8 mouse cellular contexts compared by ENCODE assay signal in the genomic region with DNA sequence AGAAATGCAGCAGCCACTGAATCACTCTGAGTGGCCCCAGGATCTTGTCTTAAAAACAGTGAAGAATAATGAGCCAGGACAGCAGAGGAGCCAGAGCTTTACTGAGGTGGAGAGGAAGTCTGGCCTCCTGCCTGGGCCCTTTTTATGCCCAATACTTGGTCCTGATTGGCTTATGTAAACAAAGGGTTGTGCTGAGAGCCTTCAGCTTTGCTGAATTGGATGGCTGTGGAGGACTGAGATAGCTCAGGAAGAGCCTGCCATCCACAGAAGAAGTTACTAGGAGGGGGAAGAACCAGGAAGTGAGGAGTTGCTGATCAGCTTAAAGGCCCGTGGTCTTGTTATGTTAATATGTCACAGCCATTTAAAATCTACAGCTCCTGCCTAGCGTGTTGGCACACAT. TPM values are rescaled to one million over a fixed set of nuclear protein-coding genes. Genes with fewer than 3 reads are reported as not detected.
A peak's percentile ranks its signal among the peaks of the same experiment; 100 is the strongest.
DNase-seq lines count a peak whose midpoint lies in the region; ATAC-seq lines count a peak whose summit lies in the region.

No protein-coding gene starts in this region.

- no peak for DNase-seq in midbrain, embryonic 10.5 days (ENCODE audit: low spot score)
- no peak for DNase-seq in midbrain, embryonic 14.5 days
- DNase-seq in gastrocnemius, postnatal 4 days (ENCODE audit: low spot score in 2 of 2) = no peak
- no peak for DNase-seq in testis, postnatal 14 days (ENCODE audit: low spot score)
- no peak for DNase-seq in embryo, embryonic 10 days (ENCODE audit: low spot score)

- H3K27me3 ChIP-seq in midbrain, embryonic 10.5 days (ENCODE audit: low read depth, poor library complexity, severe bottlenecking) = no peaks in the 10 kb centered on the region
- H3K27me3 ChIP-seq in midbrain, embryonic 14.5 days (ENCODE audit: control insufficient read depth, insufficient read depth, low read length) = no peaks in the 10 kb centered on the region
- no peaks in the 10 kb centered on the region for H3K27me3 ChIP-seq in hindbrain, embryonic 15.5 days
- H3K27me3 ChIP-seq in neural tube, embryonic 15.5 days (replicated peaks) = no peaks in the 10 kb centered on the region

- H3K4me1 ChIP-seq in midbrain, embryonic 10.5 days = peaks cover 28% of the 10 kb centered on the region
- peaks cover 10% of the 10 kb centered on the region for H3K4me1 ChIP-seq in midbrain, embryonic 14.5 days (ENCODE audit: control insufficient read depth, insufficient read depth, low read length)
- peaks cover 10% of the 10 kb centered on the region for H3K4me1 ChIP-seq in hindbrain, embryonic 15.5 days (replicated peaks)
- peaks cover 19% of the 10 kb centered on the region for H3K4me1 ChIP-seq in neural tube, embryonic 15.5 days

- no peak overlapping the region for H3K4me3 ChIP-seq in midbrain, embryonic 10.5 days
- H3K4me3 ChIP-seq in midbrain, embryonic 14.5 days (replicated peaks; ENCODE audit: low read depth, low read length) = no peak overlapping the region
- H3K4me3 ChIP-seq in hindbrain, embryonic 15.5 days = no peak overlapping the region
- H3K4me3 ChIP-seq in neural tube, embryonic 15.5 days (replicated peaks) = no peak overlapping the region

- no peak overlapping the region for H3K9ac ChIP-seq in midbrain, embryonic 14.5 days (replicated peaks; ENCODE audit: low read length)
- H3K9ac ChIP-seq in hindbrain, embryonic 15.5 days = no peak overlapping the region
- no peak overlapping the region for H3K9ac ChIP-seq in neural tube, embryonic 15.5 days (replicated peaks)

- no peak overlapping the region for H3K4me2 ChIP-seq in midbrain, embryonic 14.5 days (ENCODE audit: low read length)
- H3K4me2 ChIP-seq in hindbrain, embryonic 15.5 days = no peak overlapping the region
- H3K4me2 ChIP-seq in neural tube, embryonic 15.5 days = no peak overlapping the region

- WGBS in midbrain, embryonic 10.5 days = 36% methylated on average over 2 of the region's 2 CpGs
- 7% methylated on average over 2 of the region's 2 CpGs for WGBS in midbrain, embryonic 14.5 days
- WGBS in hindbrain, embryonic 15.5 days = 16% methylated on average over 2 of the region's 2 CpGs
- WGBS in neural tube, embryonic 15.5 days = 10% methylated on average over 2 of the region's 2 CpGs

- H3K27ac ChIP-seq in midbrain, embryonic 10.5 days (replicated peaks) = peak overlapping the region; percentile 14; the same call in 1 of the 2 replicates
- no peak overlapping the region for H3K27ac ChIP-seq in midbrain, embryonic 14.5 days (replicated peaks; ENCODE audit: low read depth, low read length)
- peak overlapping the region; percentile 38; the same call in 1 of the 2 replicates for H3K27ac ChIP-seq in hindbrain, embryonic 15.5 days (replicated peaks)
- H3K27ac ChIP-seq in neural tube, embryonic 15.5 days (replicated peaks) = peak overlapping the region; percentile 28

- H3K9me3 ChIP-seq in midbrain, embryonic 10.5 days (replicated peaks) = no peaks in the 10 kb centered on the region
- H3K9me3 ChIP-seq in midbrain, embryonic 14.5 days (ENCODE audit: control insufficient read depth, low read length) = no peaks in the 10 kb centered on the region
- no peaks in the 10 kb centered on the region for H3K9me3 ChIP-seq in hindbrain, embryonic 15.5 days
- H3K9me3 ChIP-seq in neural tube, embryonic 15.5 days (replicated peaks) = no peaks in the 10 kb centered on the region

- H3K36me3 ChIP-seq in midbrain, embryonic 10.5 days = peaks cover 8% of the 10 kb centered on the region
- H3K36me3 ChIP-seq in midbrain, embryonic 14.5 days (ENCODE audit: control insufficient read depth, insufficient read depth, low read length) = no peaks in the 10 kb centered on the region
- no peaks in the 10 kb centered on the region for H3K36me3 ChIP-seq in hindbrain, embryonic 15.5 days
- H3K36me3 ChIP-seq in neural tube, embryonic 15.5 days = 0 out of 2 replicates have a peak, but pooled peaks cover 3% of the 10 kb centered on the region

- no peak for ATAC-seq in midbrain, embryonic 14.5 days (ENCODE audit: low FRiP score, low TSS enrichment)
- peak; percentile 24 for ATAC-seq in common myeloid progenitor, adult 5-6 weeks (replicated peaks; ENCODE audit: low read depth, poor library complexity, severe bottlenecking)
- 0 out of 2 replicates have a peak, but pooled peaks have one; percentile 21 for ATAC-seq in hindbrain, embryonic 15.5 days (ENCODE audit: low FRiP score, low read depth)
- no peak; the same call in 1 of the 2 replicates for ATAC-seq in neural tube, embryonic 15.5 days (ENCODE audit: low FRiP score)

RNA-seq across cellular contexts. Expression of a gene that starts 46.5 kb away (rescaled TPM):
- polyA plus RNA-seq in midbrain, embryonic 10.5 days (2016; fragmentation: Nextera tagmentation; extraction: Ambion mirVana) = 29.6 and 34.5 TPM in 2 replicates
- 34.0 and 39.8 TPM in 2 replicates for polyA plus RNA-seq in midbrain, embryonic 14.5 days (2014; fragmentation: Nextera tagmentation; extraction: Ambion mirVana)
- total RNA-seq in common myeloid progenitor, adult 5-6 weeks (2017) = 46.5 and 126 TPM in 2 replicates
- 38.8 and 41.9 TPM in 2 replicates for polyA plus RNA-seq in hindbrain, embryonic 15.5 days (2015; fragmentation: Nextera tagmentation; extraction: Ambion mirVana)
- 30.7 and 34.5 TPM in 2 replicates for polyA plus RNA-seq in neural tube, embryonic 15.5 days (2015; fragmentation: Nextera tagmentation; extraction: Ambion mirVana)
- total RNA-seq in gastrocnemius, postnatal 4 days (2021) = 100 to 1,000 TPM in 1 of 2 experiments, 10 to 100 TPM in 1; 87.7 to 101 TPM

RNA-seq across cellular contexts. Expression of a gene that starts 56.4 kb away (rescaled TPM):
- polyA plus RNA-seq in midbrain, embryonic 10.5 days (2016; fragmentation: Nextera tagmentation; extraction: Ambion mirVana) = not detected in 2 replicates
- not detected in 2 replicates for polyA plus RNA-seq in midbrain, embryonic 14.5 days (2014; fragmentation: Nextera tagmentation; extraction: Ambion mirVana)
- total RNA-seq in common myeloid progenitor, adult 5-6 weeks (2017) = not detected in 2 replicates
- polyA plus RNA-seq in hindbrain, embryonic 15.5 days (2015; fragmentation: Nextera tagmentation; extraction: Ambion mirVana) = not detected in 2 replicates
- not detected in 2 replicates for polyA plus RNA-seq in neural tube, embryonic 15.5 days (2015; fragmentation: Nextera tagmentation; extraction: Ambion mirVana)
- total RNA-seq in gastrocnemius, postnatal 4 days (2021) = under 1 TPM in 1 of 2 experiments, not detected in 1; 0.29 TPM

Comparison
In these comparisons a context has a peak if more than half of its experiments do, and no peak if none do; other contexts are left out.
1. ATAC-seq: peak in common myeloid progenitor, adult 5-6 weeks (single experiment) and hindbrain, embryonic 15.5 days (single experiment); none in midbrain, embryonic 14.5 days (single experiment) and neural tube, embryonic 15.5 days (single experiment).